Mouse (Mus musculus) hindbrain, embryonic 12.5 days (tissue): ENCODE data around the gene Gm28308. TPM values are rescaled to one million over a fixed set of nuclear protein-coding genes. Genes with fewer than 3 reads are reported as not detected.
A peak's percentile ranks its signal among the peaks of the same experiment; 100 is the strongest.

ENCODE experiments used
- ATAC-seq: fragments of 200-750 bp; cut with Nextera tagmentation; 2 replicates; pipeline ENCODE4 v1.8.0; 2017; ENCODE audit warnings: moderate TSS enrichment; ENCODE audit not compliant: low FRiP score
- H3K27ac ChIP-seq: fragments of 300-500 bp; sonication (generic); 2 replicates; pipeline ENCODE4 v1.5.1; 2016; ENCODE audit warnings: mild to moderate bottlenecking
- H3K27me3 ChIP-seq: fragments of 300-500 bp; sonication (generic); 2 replicates; pipeline ENCODE4 v1.6.1; 2016; ENCODE audit warnings: mild to moderate bottlenecking
- H3K36me3 ChIP-seq: fragments of 300-500 bp; sonication (generic); 2 replicates; pipeline ENCODE4 v1.6.1; 2016; ENCODE audit warnings: mild to moderate bottlenecking
- H3K4me1 ChIP-seq: fragments of 300-500 bp; sonication (generic); 2 replicates; pipeline ENCODE4 v1.6.1; 2016
- H3K4me2 ChIP-seq: fragments of 300-500 bp; sonication (generic); replicated peaks from 2 replicates; pipeline ENCODE4 v1.6.1; 2016; ENCODE audit warnings: mild to moderate bottlenecking
- H3K4me3 ChIP-seq: fragments of 300-500 bp; sonication (generic); 2 replicates; pipeline ENCODE4 v1.5.1; 2016; ENCODE audit warnings: mild to moderate bottlenecking
- H3K9ac ChIP-seq: fragments of 300-500 bp; sonication (generic); 2 replicates; pipeline ENCODE4 v1.6.1; 2016; ENCODE audit warnings: mild to moderate bottlenecking, moderate library complexity
- H3K9me3 ChIP-seq: fragments of 300-500 bp; sonication (generic); replicated peaks from 2 replicates; pipeline ENCODE4 v1.6.1; 2016; ENCODE audit warnings: mild to moderate bottlenecking
- WGBS: fragments of 180-500 bp; shearing (Covaris S2); methylation state at CpG from one replicate; pipeline ENCODE4 v1.1.7; 2016; 5-methylcytosine and 5-hydroxymethylcytosine counted together
- polyA plus RNA-seq: library from polyadenylated mRNA; unstranded; fragments of >200 nt; fragmentation: Nextera tagmentation; extraction: Ambion mirVana; gene quantifications from 2 replicates; pipeline ENCODE4 v1.2.1, GENCODE M21; 2016

Gene Gm28308
- polyA plus RNA-seq, 1 experiment from 2014 or later: not detected

DNA sequence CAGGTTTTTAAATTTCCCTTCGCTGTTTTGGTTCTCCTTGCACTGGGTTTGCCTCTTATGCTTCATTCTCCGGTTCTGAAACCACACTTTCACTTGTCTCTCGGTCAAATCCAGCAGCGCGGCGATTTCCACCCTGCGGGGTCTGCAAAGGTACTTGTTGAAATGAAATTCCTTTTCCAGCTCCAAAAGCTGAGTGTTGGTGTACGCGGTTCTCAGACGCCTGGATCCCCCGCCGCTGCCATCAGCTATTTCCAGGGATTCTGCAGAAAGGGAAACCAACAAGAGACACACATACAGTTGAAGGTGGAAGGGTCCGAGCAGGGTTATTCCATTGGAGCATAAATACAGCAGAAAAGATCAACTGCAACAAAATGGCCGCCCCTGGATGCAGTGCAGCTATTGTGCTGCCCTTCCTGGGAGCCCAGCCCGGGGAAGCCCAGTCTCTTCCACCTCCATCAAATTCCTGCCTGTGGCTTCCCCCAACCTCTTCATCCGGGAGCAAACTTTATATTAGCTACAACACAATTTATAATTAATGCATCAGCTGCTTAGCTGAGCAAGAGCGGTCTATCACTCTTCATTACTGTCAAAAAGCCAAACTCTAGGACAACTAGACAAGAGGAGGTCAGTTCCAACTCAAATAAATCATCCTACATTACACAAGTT, 49.6 kb downstream of the Gm28308 start:
- H3K27ac ChIP-seq: peak overlapping the region; percentile 99
- no peaks in the 10 kb centered on the region for H3K9me3 ChIP-seq
- H3K4me1 ChIP-seq: peaks cover 15% of the 10 kb centered on the region
- H3K9ac ChIP-seq: peak overlapping the region; percentile 97
- peaks cover 56% of the 10 kb centered on the region for H3K27me3 ChIP-seq
- ATAC-seq: no peak
- H3K4me2 ChIP-seq: peak overlapping the region; percentile 88
- WGBS: 2% methylated on average over 17 of the region's 17 CpGs
- H3K36me3 ChIP-seq: no peaks in the 10 kb centered on the region
- H3K4me3 ChIP-seq: peak overlapping the region; percentile 66

GRCm38 (mm10) chr6:52162611-52163365, 50.4 kb downstream of the Gm28308 start:
- Histone ChIP-seq H3K9ac (peak overlapping the region; percentile 97), H3K4me3 (peak overlapping the region; percentile 66), H3K4me1 (peaks cover 19% of the 10 kb centered on the region), H3K4me2 (peak overlapping the region; percentile 88), H3K36me3 (no peaks in the 10 kb centered on the region), H3K27ac (peak overlapping the region; percentile 99), H3K9me3 (no peaks in the 10 kb centered on the region), H3K27me3 (peaks cover 59% of the 10 kb centered on the region)
- WGBS: 1% methylated on average over 14 of the region's 14 CpGs
- no peak for ATAC-seq

DNA sequence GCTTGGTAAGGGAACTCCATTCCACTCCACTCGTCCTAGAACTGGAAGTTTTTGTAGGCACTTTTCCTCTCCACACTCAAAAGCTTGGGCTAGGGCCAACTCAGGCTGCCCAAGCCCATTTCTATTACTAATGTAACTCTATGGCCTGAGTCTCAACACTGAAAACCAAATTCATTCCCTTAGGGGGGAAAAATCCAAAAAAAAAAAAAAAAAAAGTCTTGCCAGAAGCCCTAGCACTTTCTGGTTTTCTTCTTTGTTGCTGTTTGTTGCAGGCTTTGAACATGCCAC, 51.1 kb downstream of the Gm28308 start:
- H3K9ac ChIP-seq: peak overlapping the region; percentile 97
- H3K27ac ChIP-seq: peak overlapping the region; percentile 99
- 3% methylated on average over 1 of the region's 1 CpGs for WGBS
- no peaks in the 10 kb centered on the region for H3K36me3 ChIP-seq
- peaks cover 21% of the 10 kb centered on the region for H3K4me1 ChIP-seq
- peak overlapping the region; percentile 88 for H3K4me2 ChIP-seq
- peak overlapping the region; percentile 66 for H3K4me3 ChIP-seq
- H3K27me3 ChIP-seq: peaks cover 60% of the 10 kb centered on the region
- no peaks in the 10 kb centered on the region for H3K9me3 ChIP-seq
- no peak for ATAC-seq

GRCm38 (mm10) chr6:52161336-52162092, 51.6 kb downstream of the Gm28308 start:
- WGBS: 5% methylated on average over 8 of the region's 8 CpGs

GRCm38 (mm10) chr6:52160511-52161335, 52.4 kb downstream of the Gm28308 start:
- H3K9me3 ChIP-seq: no peaks in the 10 kb centered on the region
- H3K36me3 ChIP-seq: no peaks in the 10 kb centered on the region
- peak overlapping the region; percentile 89 for H3K9ac ChIP-seq
- H3K27ac ChIP-seq: peak overlapping the region; percentile 93
- 2% methylated on average over 30 of the region's 30 CpGs for WGBS
- peak overlapping the region; percentile 66 for H3K4me3 ChIP-seq
- peak overlapping the region; percentile 88 for H3K4me2 ChIP-seq
- ATAC-seq: no peak
- H3K4me1 ChIP-seq: peaks cover 21% of the 10 kb centered on the region
- peaks cover 70% of the 10 kb centered on the region for H3K27me3 ChIP-seq

More at GRCm38 (mm10) chr6:52161336-52162092, 51.6 kb downstream of the Gm28308 start:
- H3K27ac ChIP-seq: peak overlapping the region; percentile 99
- H3K4me2 ChIP-seq: peak overlapping the region; percentile 88
- peak overlapping the region; percentile 97 for H3K9ac ChIP-seq
- H3K4me3 ChIP-seq: peak overlapping the region; percentile 66
- H3K36me3 ChIP-seq: no peaks in the 10 kb centered on the region
- no peaks in the 10 kb centered on the region for H3K9me3 ChIP-seq
- no peak for ATAC-seq
- peaks cover 66% of the 10 kb centered on the region for H3K27me3 ChIP-seq
- peaks cover 21% of the 10 kb centered on the region for H3K4me1 ChIP-seq

DNA sequence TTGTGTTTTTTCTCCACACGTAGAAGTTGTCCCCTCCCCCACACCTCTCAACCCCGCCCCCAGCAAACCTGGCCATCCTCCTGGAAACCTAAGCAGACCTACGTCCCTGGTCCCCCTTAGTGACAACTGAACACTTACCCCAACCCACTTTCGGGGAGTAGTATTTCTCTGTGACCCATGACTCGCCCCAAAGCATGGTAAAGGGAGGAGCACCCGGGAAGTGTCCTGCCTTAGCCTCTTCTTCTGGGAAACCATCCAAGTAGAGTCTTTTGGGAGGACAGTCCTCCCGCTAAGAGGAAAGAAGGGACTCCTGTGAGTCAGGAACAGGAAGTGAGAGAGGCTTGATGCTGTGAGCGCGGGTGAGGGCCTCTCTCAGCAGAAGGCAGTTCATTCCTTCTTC, 53.2 kb downstream of the Gm28308 start:
- peaks cover 21% of the 10 kb centered on the region for H3K4me1 ChIP-seq
- no peak for ATAC-seq
- peak overlapping the region; percentile 66 for H3K4me3 ChIP-seq
- H3K9me3 ChIP-seq: no peaks in the 10 kb centered on the region
- peaks cover 70% of the 10 kb centered on the region for H3K27me3 ChIP-seq
- peak overlapping the region; percentile 89 for H3K9ac ChIP-seq
- H3K4me2 ChIP-seq: peak overlapping the region; percentile 88
- H3K27ac ChIP-seq: peak overlapping the region; percentile 93
- 2% methylated on average over 9 of the region's 9 CpGs for WGBS
- no peaks in the 10 kb centered on the region for H3K36me3 ChIP-seq

DNA sequence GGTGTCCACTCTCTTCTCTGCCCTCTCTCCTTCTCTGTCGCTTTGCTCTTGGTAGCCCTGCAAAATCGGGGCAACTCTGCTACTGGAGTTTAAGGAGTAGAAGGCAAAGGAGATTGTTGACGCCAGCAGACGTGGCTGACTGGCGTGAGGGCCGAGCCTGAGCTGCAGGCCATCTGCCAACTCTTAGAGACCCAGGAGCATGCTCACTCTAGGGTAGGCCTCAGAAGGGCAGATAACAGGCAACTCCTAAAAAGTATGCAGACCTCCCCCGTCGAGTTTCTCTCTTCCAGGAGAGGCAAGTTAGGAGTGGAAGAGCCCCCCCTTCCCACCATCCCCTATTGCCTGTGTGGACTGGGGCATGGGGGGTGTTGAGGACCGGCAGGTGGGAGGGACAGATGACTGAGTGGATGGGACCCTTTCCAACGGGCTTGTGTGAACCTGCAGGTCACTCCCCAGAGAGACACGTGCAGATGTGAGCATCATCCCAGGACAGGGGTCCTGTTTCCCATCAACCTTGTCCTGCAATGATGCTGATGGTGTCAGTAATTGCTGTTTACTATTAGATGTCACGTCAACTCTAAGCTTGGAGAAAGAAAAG, 53.9 kb downstream of the Gm28308 start:
- Histone ChIP-seq H3K4me1 (peaks cover 21% of the 10 kb centered on the region), H3K4me2 (peak overlapping the region; percentile 88), H3K4me3 (peak overlapping the region; percentile 66), H3K36me3 (no peaks in the 10 kb centered on the region), H3K9me3 (no peaks in the 10 kb centered on the region), H3K9ac (peak overlapping the region; percentile 81), H3K27me3 (peaks cover 75% of the 10 kb centered on the region), H3K27ac (peak overlapping the region; percentile 93)
- 0 out of 2 replicates have a peak, but pooled peaks have one; percentile 23 for ATAC-seq
- WGBS: 1% methylated on average over 12 of the region's 12 CpGs

DNA sequence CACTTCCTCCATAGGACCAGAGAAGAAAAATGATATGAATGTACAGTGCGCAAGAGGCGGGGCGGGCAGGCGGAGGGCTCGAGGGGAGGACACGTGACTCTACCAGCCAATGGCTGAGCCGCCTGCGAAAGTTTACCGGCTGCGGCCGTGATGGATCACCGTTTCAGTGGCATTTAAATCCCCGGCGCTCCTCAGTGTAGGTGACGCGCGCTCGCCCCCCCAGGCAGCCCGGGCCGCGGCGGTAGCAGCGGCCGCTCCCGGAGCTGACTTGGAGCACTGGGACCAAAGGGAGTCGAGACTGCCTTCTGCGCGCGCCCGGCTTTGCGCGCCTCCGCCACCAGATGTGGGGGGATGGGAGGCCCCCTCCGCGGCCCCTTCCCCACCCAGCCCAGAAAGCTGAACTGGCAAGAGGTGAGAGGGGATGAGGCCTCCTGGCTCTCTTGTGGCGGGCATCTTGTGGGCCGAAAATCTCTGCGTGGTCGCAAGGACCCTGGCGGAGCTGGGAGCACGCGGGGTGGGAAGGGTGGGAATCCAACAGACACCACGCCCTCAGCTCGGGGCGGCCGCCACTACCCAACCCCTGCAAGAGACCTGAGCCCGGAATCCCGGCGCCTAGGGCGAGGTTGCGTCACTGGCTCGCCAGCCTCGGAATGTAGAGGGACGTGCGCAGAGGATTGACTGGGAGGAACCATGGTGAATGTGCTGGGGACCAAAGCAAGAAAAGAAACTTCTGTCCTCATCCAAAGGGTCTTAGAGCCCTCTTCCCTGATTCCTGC, 54.7 kb downstream of the Gm28308 start, which contains the start of gene Hoxa1:
Gene Hoxa1, minus strand, starts transcription at position 42 of the 776 bp plus-strand sequence.
- H3K9me3 ChIP-seq: no peaks in the 10 kb centered on the region
- H3K4me3 ChIP-seq: peak within 1 kb of the TSS; percentile 66
- H3K27me3 ChIP-seq: peaks cover 71% of the 10 kb centered on the region
- under 1% methylated on average over 55 of the region's 55 CpGs for WGBS
- peak within 1 kb of the TSS; percentile 93 for H3K27ac ChIP-seq
- H3K36me3 ChIP-seq: no peaks in the 10 kb centered on the region
- peak within 1 kb of the TSS; percentile 88 for H3K4me2 ChIP-seq
- H3K9ac ChIP-seq: peak within 1 kb of the TSS; percentile 81
- H3K4me1 ChIP-seq: peaks cover 21% of the 10 kb centered on the region
- peak; percentile 85 for ATAC-seq

DNA sequence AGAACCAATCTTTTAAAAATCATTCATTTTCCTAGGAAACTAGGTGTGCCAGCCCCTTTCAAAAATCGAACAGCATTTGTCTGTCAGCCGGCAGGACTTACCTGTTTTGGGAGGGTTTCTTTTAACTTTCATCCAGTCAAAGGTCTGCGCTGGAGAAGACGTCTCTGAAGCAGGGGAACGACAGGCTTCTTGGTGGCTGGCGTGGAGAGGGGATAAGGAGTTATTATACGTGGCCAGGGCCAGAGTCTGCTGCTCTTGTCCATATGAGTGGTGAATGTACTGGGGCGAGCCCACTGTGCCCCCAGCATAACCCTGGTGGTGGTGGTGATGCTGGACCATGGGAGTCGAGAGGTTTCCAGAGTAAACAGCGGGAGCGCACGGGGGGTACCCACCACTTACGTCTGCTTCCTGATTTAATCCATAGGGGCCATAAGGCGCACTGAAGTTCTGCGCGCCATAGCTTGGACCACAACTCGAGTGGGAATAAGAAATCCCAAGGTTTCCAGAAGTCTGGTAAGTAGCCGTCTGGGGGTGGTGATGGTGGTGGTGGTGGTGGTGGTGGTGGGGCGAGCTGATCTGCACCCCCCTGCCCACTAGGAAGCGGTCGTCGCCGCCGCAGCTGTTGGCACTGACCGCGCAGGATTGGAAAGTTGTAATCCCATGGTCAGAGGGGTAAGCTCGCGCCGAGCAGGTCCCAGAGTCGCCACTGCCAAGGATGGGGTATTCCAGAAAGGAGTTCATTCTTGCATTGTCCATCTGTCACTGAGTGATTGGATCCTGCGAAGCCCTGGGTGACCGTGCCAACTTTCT, 55.5 kb downstream of the Gm28308 start:
- no peaks in the 10 kb centered on the region for H3K9me3 ChIP-seq
- no peaks in the 10 kb centered on the region for H3K36me3 ChIP-seq
- peak overlapping the region; percentile 88 for H3K4me2 ChIP-seq
- ATAC-seq: no peak; the same call in 1 of the 2 replicates
- peaks cover 23% of the 10 kb centered on the region for H3K4me1 ChIP-seq
- under 1% methylated on average over 32 of the region's 32 CpGs for WGBS
- H3K9ac ChIP-seq: peak overlapping the region; percentile 39; the same call in 1 of the 2 replicates
- H3K27me3 ChIP-seq: peaks cover 74% of the 10 kb centered on the region
- peak overlapping the region; percentile 66 for H3K4me3 ChIP-seq
- no peak overlapping the region for H3K27ac ChIP-seq

DNA sequence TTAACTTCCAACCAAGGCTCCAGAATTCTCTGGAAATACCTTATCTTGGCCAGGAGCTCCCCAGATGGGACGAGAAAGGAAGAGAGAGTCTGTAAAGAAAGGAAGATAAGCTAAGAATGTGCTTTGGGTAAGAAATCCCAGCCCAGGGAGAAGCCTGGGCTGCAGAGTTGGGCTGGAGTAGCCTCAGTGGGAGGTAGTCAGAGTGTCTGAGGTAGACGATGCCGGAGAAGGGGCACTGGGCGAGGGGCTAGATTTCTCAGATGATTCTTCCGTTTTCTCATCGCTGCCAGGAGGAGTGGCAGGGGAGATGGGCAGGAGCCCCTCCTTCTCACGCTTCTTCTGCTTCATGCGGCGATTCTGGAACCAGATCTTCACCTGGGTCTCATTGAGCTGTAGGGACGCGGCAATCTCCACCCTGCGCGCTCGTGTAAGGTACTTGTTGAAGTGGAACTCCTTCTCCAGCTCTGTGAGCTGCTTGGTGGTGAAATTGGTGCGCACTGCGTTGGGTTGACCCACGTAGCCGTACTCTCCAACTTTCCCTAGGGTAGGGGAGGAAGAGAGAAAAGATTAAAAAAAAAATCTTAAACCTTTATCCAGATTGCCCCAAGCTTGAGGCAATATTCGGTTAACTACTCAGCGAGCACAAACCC, 56.5 kb downstream of the Gm28308 start:
- Histone ChIP-seq H3K4me3 (peak overlapping the region; percentile 66), H3K4me1 (peaks cover 23% of the 10 kb centered on the region), H3K9ac (no peak overlapping the region), H3K27me3 (peaks cover 83% of the 10 kb centered on the region), H3K4me2 (peak overlapping the region; percentile 88), H3K9me3 (no peaks in the 10 kb centered on the region), H3K36me3 (no peaks in the 10 kb centered on the region), H3K27ac (no peak overlapping the region)
- no peak for ATAC-seq
- WGBS: 2% methylated on average over 20 of the region's 20 CpGs
